Mouse (Mus musculus): ENCODE measurements at regions not wholly inside any gene's neighbourhood (a gene's known extent, or its start where the extent isn't known, plus 50 kb on each side); places are given as distances from the start of the nearest gene placed in this dataset.

DNA sequence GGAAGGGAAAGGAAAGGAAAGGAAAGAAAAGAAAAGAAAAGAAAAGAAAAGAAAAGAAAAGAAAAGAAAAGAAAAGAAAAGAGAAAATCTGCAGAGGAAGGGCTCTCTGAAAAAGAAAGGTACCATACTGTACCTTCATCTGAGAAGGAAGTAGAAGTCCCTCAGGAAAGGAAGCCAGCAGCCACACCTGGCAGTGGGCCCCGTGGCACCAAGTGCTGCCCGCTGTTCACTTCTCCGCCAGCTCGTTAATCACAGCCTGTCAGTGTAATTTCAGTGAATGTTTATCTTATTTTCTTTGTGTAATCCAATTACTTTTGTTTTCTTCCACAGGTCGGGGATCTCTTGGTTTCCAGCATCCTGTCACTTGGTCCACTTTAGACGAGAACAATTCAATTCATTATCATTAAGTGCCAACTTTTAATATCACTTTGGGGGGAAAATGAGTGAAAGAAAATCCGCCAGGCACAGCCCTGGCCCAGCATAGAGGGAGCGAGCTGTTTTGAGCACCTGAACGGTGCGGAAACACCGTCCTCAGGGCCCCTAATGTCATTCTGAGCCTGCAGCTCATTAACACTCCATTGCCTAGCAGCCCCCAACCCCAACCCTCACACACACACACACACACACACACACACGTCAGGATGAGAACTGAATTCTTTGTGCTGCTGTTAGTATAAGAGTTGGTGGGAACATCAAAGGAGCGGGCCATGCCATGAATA lies 309.7 kb downstream of the Irx2 start:
- ATAC-seq (ENCODE audit: low TSS enrichment): no peak

DNA sequence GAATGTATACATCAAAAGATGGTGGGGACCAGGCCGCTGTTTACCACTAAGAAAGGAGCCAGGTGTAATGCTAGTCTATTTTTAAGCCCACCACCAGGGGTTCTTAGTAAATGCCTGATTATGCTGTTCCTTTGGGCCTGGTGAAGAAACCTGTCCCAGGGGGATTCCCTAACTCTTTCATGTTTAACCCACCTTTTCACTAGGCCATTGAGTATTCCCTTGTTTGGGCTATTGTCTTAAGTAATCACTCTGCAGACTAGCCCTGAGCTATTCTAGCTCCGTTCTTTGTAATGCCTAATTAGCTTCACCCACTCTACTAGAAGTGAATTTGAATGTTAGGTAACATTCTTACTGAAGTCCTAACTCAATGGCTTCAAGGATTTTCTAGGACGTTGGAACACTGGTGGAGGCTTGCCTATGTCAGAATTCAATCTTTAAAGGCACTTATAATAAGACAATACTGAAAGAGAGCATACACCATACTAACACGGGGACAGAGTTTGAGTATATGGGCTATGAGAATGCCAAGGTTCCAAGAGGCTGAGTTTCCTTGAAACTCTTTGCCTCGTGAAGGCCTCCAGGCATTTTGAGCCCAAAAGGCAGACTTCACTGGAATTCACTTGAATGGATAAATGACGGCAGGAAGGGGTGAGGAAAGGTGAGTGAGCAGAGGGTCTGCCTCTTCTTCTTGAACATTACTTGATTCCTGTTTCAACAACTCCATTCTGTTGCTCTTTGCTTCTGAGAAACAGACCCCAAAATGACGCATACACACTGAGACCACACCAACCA lies 312.7 kb upstream of the Irx4 start:
- ATAC-seq (ENCODE audit: low TSS enrichment): no peak

GRCm38 (mm10) chr13:72958616-72959518 lies 301.4 kb upstream of the Irx4 start:
- no peak for ATAC-seq (ENCODE audit: low TSS enrichment)

DNA sequence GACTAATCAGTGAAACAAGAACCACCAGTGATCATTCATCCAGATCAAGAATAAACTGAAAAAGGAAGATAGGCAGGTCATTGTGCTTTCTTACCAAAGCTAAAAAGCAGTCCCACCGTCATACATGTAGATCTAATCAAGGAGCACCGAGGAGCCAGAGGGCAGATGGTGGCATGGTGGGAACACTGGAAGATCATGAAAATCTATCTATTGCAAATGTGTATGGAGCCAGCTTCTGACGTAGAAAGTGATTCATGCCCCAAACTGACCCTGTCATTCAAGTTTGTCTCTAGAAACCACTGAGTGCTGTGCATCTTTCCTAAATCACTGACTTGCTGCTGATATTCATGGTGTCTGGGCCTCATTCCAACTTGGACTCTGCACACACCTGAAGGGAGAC lies 299.0 kb upstream of the Irx4 start:
- no peak for ATAC-seq (ENCODE audit: low TSS enrichment)

DNA sequence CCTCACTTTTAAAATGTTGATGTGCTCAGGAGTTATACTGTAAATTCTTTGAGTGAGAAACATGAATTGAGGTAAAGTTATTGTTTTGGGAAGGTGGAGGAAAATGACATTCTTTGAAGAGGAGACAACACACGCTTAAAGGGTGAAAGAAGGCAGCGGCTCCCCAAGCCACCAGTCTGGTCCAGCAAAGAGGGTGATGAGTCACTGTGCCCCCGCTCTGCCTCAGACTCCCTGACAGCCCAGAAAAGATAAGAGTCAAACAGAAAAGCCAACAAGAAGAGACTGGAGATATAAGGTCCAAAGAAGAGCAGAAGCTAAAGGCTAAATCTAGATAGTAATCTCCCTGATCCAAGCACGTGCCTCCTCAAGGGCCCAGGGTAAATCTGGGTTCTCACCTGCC lies 288.1 kb upstream of the Irx4 start:
- ATAC-seq (ENCODE audit: low TSS enrichment): no peak

GRCm38 (mm10) chr13:72972894-72973293 lies 287.4 kb upstream of the Irx4 start:
- ATAC-seq (ENCODE audit: low TSS enrichment): no peak

DNA sequence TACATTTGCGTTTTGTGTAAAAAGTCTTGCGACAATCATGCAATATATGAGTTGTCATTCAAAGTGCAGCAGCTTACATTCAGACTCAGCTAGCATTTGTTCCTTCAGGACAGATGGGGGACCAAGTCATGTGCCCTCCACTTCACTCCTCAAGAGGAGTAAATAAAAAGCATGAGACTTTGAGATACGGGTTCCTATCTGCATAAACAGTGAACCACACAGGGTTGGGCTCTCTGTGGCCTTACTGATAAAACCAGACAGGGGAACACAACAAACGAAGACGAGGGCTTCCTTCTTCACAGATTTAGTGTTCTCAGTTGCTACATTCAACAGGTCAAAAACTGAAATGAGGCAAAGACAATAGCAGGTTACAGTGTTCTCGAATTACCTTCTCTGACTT lies 283.1 kb upstream of the Irx4 start:
- ATAC-seq (ENCODE audit: low TSS enrichment): no peak

- no peak for ATAC-seq (ENCODE audit: low TSS enrichment)
Observed at GRCm38 (mm10) chr13:72977971-72978370, 282.3 kb upstream of the Irx4 start.

DNA sequence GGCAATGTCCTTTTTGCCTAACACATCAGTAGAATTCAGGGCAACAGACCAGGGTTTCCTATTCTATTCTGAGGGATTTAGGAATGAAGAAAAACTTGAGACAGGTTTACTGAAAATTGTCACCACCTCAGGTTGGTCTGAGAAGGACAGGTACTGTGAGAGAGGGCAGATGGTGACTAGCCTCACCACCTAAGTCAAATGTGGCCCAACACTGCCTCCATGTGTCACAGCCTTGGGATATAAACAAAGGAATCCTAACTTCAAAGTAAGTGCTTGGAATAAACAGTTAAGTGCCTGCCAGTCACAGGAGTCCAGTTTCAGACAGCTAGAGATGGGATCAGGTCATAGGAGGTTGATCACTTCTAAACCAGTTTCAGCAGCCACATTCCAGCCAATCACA lies 281.3 kb upstream of the Irx4 start:
- ATAC-seq (ENCODE audit: low TSS enrichment): no peak

DNA sequence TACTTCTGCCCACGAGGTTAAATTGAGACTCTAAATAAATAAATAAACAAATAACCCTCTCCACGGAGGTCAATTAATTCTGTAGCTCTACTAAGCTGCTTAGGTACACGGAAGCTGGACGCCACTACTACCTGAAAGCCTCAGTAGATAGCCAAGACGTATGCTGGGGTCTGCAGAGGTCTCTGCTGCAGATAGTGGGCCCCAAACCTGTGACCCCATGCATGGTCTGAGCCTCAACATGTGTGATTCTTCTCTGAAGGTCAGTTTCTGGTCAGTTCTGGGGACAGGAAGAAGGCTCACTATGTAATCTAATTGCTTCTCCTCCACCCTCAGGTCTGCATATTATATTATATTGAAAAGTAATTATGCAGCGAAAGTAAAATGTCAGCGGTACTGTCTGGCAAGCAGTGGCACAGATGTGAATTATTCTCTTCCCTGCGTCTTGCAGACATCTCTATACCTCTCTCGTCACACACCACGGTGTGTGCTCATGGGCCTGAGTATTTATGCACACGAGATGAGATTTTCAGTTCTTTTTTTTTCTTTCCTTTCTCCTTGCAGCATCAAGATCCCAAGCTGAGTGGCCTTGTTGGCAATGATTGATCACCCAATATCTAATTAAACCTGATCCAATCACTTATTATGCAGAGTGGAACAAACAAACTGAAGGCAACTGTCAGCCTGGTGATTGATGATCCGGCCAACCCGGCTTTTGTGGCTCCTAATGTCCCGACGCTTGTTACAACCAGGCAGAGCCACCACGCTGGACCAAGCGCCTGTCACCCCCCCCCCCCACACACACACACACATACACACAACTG lies 267.5 kb upstream of the Irx4 start:
- ATAC-seq (ENCODE audit: low TSS enrichment): no peak

DNA sequence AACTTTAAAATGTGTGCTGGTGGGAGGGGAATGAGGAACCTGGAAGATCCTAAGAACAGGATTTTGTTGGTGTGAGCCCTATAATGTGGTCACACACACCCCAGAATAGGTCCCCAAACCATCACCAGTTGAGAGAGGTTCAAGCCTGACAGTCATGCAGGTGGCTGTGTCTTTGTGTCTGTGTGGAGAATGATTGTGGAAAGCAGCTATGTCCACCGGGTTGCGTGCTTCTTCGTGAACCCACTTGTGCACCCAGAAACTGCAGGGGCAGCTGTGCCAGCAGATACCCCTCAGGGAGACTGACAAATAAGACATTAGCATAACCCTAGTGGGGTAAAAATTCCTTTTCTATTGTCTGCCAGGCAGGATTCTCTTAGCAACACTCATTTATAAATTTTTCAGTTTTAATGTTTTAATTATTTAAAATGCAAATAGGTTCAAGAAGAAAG lies 266.8 kb upstream of the Irx4 start:
- no peak for ATAC-seq (ENCODE audit: low TSS enrichment)

- peak; percentile 92 for ATAC-seq (ENCODE audit: low TSS enrichment)
Observed at GRCm38 (mm10) chr13:72994538-72994937, 265.7 kb upstream of the Irx4 start.

- ATAC-seq (ENCODE audit: low TSS enrichment): no peak
Observed at GRCm38 (mm10) chr13:73008856-73009546, 251.3 kb upstream of the Irx4 start.

DNA sequence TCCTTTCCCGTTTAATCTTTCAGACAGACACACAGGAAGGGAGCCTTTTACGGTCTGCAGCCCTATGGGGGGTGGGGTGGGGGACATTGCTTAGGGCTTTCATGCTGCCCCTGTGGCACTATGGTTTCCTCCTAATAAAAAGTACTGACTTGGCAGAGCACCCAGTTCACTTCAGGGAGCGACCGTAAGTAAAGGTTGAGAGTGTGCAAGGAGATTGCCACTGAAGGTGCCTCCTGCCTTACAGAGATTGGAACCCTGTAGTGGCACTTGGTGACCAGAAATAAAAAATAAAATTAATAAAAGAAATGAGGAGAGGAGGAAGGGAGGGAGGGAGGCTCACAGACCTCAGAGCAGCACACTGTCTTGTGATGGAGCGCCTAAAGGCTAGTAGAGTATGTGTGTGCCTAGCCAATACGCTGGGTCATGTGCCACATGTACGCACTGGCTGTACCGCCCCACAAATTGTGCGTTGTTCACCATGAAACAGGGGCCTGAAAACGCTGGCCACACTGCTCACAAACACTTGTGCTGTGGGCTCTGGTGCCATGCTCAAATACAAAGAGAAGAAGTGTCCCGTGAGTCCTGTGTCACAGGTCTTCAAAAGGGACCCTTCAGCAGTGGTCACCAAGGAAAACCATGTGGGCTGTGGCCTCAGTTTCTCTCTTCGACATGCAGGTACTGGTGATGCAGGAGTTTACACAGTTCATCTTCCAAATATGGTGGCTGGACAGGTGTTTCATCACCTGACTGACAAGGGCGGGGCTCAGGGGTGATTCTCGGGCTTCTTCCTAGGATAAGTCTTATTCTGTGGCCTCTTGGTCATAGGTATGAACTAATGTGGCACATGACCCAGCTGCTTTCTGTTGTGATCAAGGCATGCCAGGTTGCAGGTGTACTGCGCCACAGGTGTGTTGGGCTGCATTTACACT lies 250.5 kb upstream of the Irx4 start:
- no peak for ATAC-seq (ENCODE audit: low TSS enrichment)

DNA sequence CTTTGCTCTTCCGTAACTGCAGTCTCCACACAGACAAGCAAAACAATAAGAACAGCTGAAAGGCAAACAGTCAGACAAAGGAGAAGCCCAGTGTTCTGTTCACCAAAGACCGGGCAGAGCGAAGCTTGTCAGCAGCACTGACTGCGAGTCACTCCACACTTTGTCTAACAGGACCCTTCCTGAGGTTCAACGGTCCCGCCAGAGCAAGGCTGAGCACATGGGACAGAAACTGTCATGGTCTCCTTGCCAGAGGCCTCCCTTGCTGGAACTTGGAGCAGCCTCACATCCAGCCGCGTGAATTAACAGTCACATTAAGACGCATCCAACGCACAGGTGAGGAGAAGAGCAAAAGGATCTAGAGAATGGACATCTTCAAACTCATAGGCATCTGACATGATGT lies 241.1 kb upstream of the Irx4 start:
- ATAC-seq (ENCODE audit: low TSS enrichment): no peak

DNA sequence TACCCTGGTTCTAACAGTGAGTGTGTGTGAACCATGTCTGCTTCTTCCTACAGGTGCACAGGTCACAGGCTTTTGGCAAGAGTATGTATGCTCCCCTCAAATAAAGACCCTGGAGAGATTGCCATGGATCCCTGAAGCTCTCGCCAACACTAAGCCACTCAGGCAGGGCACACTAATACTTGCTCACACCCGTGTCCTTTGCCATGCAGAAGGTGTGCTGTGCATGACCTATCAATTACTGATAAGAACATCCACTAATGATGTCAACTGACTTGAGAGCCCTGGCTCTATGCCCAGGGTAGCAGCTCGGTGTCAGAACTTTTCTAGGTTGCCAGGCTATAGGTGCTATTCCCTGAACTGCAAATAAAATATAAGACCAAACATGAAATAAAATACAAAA lies 229.1 kb upstream of the Irx4 start:
- no peak for ATAC-seq (ENCODE audit: low TSS enrichment)

DNA sequence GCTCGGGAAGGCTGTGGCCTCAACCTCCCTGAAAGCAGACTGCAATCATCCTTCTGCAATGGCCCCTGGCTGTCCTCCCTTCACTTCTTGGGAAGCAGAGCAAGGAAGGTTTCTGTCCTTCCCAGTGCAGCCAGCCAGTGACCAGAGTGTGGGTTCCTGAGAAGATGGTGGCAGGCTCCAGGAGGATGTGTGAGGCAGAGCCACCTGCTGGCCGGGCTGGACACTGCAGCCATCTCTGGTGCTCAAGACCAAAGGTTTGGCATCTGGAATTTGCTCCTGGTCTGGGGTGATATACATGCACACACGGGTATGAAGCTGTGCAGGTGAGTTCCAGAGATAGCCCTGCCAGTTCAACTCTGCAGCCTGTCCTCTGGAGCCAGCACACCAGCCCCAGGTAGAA lies 227.2 kb upstream of the Irx4 start:
- peak; percentile 88 for ATAC-seq (ENCODE audit: low TSS enrichment)

DNA sequence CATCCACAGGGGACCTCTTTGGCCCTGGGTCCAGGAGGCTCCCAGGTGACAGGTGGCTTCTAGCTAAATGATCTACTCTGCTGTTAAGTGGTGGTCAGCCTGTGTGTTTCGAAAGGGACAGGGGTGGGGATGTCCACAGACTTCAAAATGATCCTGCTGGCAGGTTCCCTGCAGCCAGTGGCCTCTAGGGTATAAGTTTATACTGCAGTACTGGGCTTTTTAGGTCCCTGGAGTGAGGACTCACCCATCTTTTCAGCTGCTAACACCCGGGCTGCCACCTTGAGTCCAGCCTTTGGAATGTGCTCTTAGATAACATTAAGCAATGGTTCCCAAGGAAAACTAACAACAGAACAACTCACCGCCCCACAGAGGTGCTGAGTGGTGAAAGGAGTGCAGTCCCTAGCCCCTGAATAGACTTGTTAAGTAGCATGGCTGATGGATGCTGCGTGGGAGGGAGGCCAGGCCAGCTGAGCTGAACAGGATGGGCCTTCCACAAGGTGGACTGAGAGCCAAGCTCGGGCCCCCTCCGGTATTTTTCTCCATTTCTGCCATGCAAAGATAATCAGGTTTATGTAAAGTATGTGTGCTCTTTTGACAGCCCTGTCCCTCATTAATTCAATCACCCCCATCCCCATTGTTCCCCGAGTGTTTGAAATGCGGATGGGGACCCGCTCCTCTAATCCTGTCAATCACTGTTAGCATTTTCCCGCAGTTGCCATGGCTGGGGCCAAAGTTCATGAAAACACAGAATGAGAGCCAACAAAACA lies 226.0 kb upstream of the Irx4 start:
- ATAC-seq (ENCODE audit: low TSS enrichment): no peak

DNA sequence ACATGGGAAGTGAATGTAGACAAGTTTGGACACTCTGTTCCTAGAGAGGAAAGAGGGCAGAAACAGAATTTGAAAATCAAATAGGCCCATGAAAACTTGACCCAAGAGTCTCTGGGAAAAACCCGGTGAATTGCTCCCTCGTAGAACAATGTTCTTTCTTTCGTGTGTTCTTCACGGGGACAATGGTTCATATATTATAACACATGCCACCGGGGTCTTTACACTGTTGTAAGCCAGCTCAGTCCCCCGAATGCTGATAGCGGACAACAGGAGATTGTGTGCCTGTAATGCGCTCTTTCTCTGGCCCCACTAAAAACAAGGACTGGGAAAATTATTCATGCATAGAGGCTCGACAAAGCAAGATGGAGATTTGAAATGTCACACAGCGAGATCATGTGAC lies 225.4 kb upstream of the Irx4 start:
- no peak for ATAC-seq (ENCODE audit: low TSS enrichment)

Measured in frontal cortex, adult (tissue).